Mouse (Mus musculus) bone marrow, adult 2 months (tissue): ENCODE results near the gene Btnl2.

Experiments
- CTCF ChIP-seq: fragments of 200-500 bp; IDR thresholded peaks from 2 replicates; pipeline ENCODE4 v1.5.1; 2011; ENCODE audit warnings: low read length, control low read depth; ENCODE audit not compliant: control insufficient read depth, insufficient read depth
- POLR2A ChIP-seq: fragments of 200-500 bp; IDR thresholded peaks from 2 replicates; pipeline ENCODE4 v1.6.1; 2011; ENCODE audit warnings: low read depth, mild to moderate bottlenecking, control low read depth, low read length, borderline replicate concordance; ENCODE audit not compliant: control insufficient read depth

DNA sequence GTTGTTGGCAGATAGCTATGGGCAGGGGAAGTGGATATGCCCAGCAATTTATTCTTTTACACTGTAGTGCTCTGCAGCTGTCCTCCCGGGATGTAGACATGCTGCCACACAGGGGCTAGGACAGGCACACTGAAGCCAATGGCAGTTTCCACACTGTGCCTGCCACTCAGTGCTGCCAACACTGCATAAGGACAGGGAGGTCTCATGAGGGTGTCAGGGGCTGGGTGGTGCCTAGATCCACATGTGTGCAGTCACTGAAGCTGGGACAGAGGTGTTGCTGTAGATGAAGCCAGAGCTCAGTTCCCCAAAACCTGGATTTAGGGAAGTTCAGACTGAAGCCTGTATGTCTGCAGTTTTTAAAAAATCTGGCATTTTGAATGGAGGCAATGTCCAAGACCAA, 42.4 kb upstream of the Btnl2 start:
- TF ChIP-seq POLR2A (no peak), CTCF (no peak)
